Mouse (Mus musculus) urinary bladder, adult 18-20 months (tissue): Measurements from ENCODE around the gene Gigyf1.

ENCODE experiments used
- DNase-seq, 2 experiments: peaks; one replicate each; pipeline ENCODE4 v3.0.0; 2022; ENCODE audit warnings: low spot score in 2 of 2, mixed read lengths in 2 of 2

Gigyf1 gene

GRCm38 (mm10) chr5:137518436-137518835, at the start of gene Gigyf1:
TSS of gene Gigyf1 (plus strand) at chr5:137518548.
- no peak for DNase-seq

GRCm38 (mm10) chr5:137472252-137472904, 46.0 kb upstream of the Gigyf1 start:
- no peak for DNase-seq

- no peak for DNase-seq
Observed at GRCm38 (mm10) chr5:137474351-137474750, 44.0 kb upstream of the Gigyf1 start.

GRCm38 (mm10) chr5:137476964-137477363, 41.4 kb upstream of the Gigyf1 start, which contains the start of gene Zan:
TSS of gene Zan (minus strand) at chr5:137477064.
- DNase-seq: no peak

- DNase-seq: peak; percentile 24 to 47
Observed at GRCm38 (mm10) chr5:137481138-137481537, 37.2 kb upstream of the Gigyf1 start.

GRCm38 (mm10) chr5:137481897-137482296, 36.5 kb upstream of the Gigyf1 start:
- no peak for DNase-seq

- no peak for DNase-seq
Observed at GRCm38 (mm10) chr5:137485071-137485850, 33.1 kb upstream of the Gigyf1 start.

GRCm38 (mm10) chr5:137485851-137486155, 32.5 kb upstream of the Gigyf1 start:
- no peak for DNase-seq

- no peak for DNase-seq
Observed at GRCm38 (mm10) chr5:137487616-137488015, 30.7 kb upstream of the Gigyf1 start.

GRCm38 (mm10) chr5:137491559-137491958, 26.8 kb upstream of the Gigyf1 start:
- no peak for DNase-seq

- no peak for DNase-seq
Observed at GRCm38 (mm10) chr5:137493831-137494230, 24.5 kb upstream of the Gigyf1 start.

GRCm38 (mm10) chr5:137500186-137500585, 18.2 kb upstream of the Gigyf1 start:
- DNase-seq: no peak

- DNase-seq: peak; percentile 100
Observed at GRCm38 (mm10) chr5:137501709-137502666, 16.4 kb upstream of the Gigyf1 start, which contains the start of gene Pop7. TSS of gene Pop7 (minus strand) at chr5:137502518.

- DNase-seq: peak in 1 of 2 experiments; percentile 75
Observed at GRCm38 (mm10) chr5:137502667-137503110, 15.7 kb upstream of the Gigyf1 start.

- no peak for DNase-seq
Observed at GRCm38 (mm10) chr5:137504041-137504440, 14.3 kb upstream of the Gigyf1 start.

GRCm38 (mm10) chr5:137510014-137510501, 8.3 kb upstream of the Gigyf1 start:
- DNase-seq: peak; percentile 63 to 78

- no peak for DNase-seq
Observed at GRCm38 (mm10) chr5:137510573-137511390, 7.6 kb upstream of the Gigyf1 start.

- DNase-seq: no peak
Observed at GRCm38 (mm10) chr5:137511706-137512105, 6.6 kb upstream of the Gigyf1 start.

- DNase-seq: no peak
Observed at GRCm38 (mm10) chr5:137512847-137513794, 5.2 kb upstream of the Gigyf1 start.
